Mouse (Mus musculus) kidney, embryonic 14.5 days (tissue): Measurements from ENCODE around the gene Kitl. TPM values are rescaled to one million over a fixed set of nuclear protein-coding genes. Genes with fewer than 3 reads are reported as not detected.

Experiments used
- microRNA-seq: library from miRNA; unstranded; fragments of <30 nt; microRNA quantifications from one replicate; pipeline ENCODE4, GENCODE M21; 2016
- polyA plus RNA-seq: library from polyadenylated mRNA; unstranded; fragments of >200 nt; fragmentation: Nextera tagmentation; extraction: Ambion mirVana; gene quantifications from 2 replicates; pipeline ENCODE4 v1.2.1, GENCODE M21; 2014

Kitl gene
- polyA plus RNA-seq, 1 experiment from 2014 or later, result 35.2 TPM

Small RNA genes lying within 50 kb of the gene (microRNA-seq; reads per million reads assigned to microRNA genes)
- gene Gm22918 (not detected), gene Gm25287 (not detected)
